Mouse (Mus musculus) bone marrow macrophage, adult 2 months (primary cell): ENCODE measurements around the gene Ppp1r9a.

Source experiments
- CTCF ChIP-seq: IDR thresholded peaks from 2 replicates; pipeline ENCODE4 v1.5.1; 2012; ENCODE audit warnings: low read depth, mild to moderate bottlenecking, low read length, moderate library complexity
- POLR2A ChIP-seq: IDR thresholded peaks from 2 replicates; pipeline ENCODE4 v1.6.1; 2012; ENCODE audit warnings: mild to moderate bottlenecking, low read depth, low read length, borderline replicate concordance

- TF ChIP-seq CTCF (no peak), POLR2A (no peak)
Measured at GRCm38 (mm10) chr6:4956651-4957050, 53.9 kb downstream of the Ppp1r9a start.
